Mouse (Mus musculus) heart, postnatal 25 days (tissue): ENCODE results near the gene Mindy3. TPM values are rescaled to one million over a fixed set of nuclear protein-coding genes. Genes with fewer than 3 reads are reported as not detected.
"Not testable (repeated sequence)": the region's sequence is repeated elsewhere in the genome, so short reads cannot be mapped to it uniquely, and the experiment has no call there.

Experiments used
- DNase-seq: peaks from one replicate; pipeline ENCODE4 v3.0.0; 2022; ENCODE audit warnings: low spot score
- intact Hi-C: fragments of 180-260 bp; cut with DNase I; formaldehyde crosslinking; loops from one replicate; pipeline ENCODE4 v1.15.1; 2025
- total RNA-seq, 2 experiments: library from RNA; stranded (reverse); gene quantifications; 2 replicates each; pipeline ENCODE4 v1.2.3; 2021

The Mindy3 gene
- 10 to 100 TPM; 19.0 to 19.1 TPM for total RNA-seq

DNA sequence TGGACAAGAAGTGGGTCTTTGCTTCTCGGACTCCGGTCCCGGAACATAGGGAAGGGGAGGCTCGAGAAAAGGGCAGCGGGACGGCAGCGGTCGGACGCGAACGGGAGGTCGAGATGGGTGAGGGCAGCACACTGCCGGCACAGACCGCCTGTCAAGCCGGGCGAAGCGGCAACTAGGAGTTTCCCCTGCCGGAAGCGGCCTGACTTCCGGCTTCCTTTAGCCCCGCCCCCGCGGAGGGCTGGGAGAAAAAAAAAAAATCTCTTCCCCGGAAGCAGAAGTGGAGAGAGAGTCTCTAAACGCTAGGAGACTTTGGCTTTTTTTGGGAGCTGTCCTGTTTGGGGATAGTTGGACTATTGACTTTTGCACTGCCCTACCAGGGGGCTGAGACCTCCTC is at the start of gene Mindy3:
Mindy3 (minus strand) TSS at position 209 of the 394 bp plus-strand sequence.
- peak; percentile 81 for DNase-seq
- intact Hi-C loops = no loop called here

GRCm38 (mm10) chr2:12459732-12460131 is 40.5 kb upstream of the Mindy3 start:
- no peak for DNase-seq
- intact Hi-C loops = loop anchor here (5.0 to 10.0 kb wide), 2 partner anchors 778 to 805 kb away; no protein-coding TSS in a partner anchor

- DNase-seq = no peak
- intact Hi-C loops = loop anchor here (10.0 kb wide), 1 partner anchor 815 kb away; no protein-coding TSS in a partner anchor
Observed at GRCm38 (mm10) chr2:12450108-12450507, 30.8 kb upstream of the Mindy3 start.

DNA sequence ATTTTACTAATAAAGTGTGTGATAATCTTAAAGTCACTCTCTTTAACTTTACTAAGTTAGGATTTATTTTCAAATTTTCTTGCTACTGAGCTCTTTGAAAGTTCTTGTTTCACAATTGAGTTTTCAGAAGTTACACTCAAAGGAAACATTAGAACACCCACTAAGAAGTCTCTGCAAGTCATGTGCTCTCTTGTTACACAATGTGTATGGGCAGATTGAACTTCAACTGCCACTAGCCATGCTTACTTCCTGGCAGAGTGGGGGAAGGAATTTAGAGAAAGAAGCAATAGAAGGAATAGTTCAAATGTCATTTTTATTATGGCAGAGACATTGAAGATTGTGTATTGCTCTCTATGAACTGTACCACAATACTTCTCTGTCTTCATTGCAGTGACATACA is 20.9 kb upstream of the Mindy3 start:
- no peak for DNase-seq
- intact Hi-C loops = no loop called here

DNA sequence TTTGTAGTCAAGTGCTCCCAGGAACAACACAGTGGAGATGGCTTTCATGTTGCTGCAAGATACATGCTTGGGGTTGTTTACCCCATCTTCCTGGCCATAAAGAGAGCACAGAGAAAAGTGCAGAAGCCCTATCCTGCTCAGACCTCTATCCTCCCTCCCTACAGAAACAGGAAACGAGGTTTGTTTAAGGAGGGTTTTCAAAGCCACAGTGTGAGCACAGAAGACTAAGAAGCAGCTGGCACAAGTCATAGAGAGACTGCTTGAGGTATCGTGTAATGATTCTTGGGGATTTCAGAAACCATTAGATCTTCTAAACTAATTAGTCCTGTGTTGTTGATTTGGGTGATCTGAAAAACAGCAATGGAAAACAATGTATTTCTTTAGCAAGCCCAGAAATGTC is 20.3 kb upstream of the Mindy3 start:
- intact Hi-C loops = no loop called here
- no peak for DNase-seq

GRCm38 (mm10) chr2:12438181-12438580 is 18.9 kb upstream of the Mindy3 start:
- DNase-seq = no peak
- intact Hi-C loops = no loop called here

DNA sequence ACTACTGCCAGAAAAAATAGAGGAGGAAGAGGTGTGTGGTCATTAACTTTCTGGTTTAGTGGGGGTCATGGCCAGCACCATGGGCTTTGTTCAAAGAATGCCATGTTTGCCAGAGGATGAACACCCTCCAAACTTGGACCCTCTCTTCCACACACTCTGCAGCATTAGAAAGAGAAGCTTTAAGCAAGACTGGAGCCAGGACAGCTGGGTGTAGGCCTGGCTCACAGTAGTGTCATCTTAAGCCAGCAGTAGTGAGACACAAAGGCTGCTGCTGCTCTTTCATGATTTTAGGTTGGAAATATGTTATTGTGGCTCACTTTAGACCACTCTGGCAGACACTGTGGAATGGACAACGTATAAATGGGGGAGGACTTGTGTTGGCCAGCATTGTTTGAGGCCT is 12.8 kb upstream of the Mindy3 start:
- intact Hi-C loops = no loop called here
- DNase-seq = no peak

GRCm38 (mm10) chr2:12424374-12424773 is 5.1 kb upstream of the Mindy3 start:
- intact Hi-C loops = no loop called here
- no peak for DNase-seq

DNA sequence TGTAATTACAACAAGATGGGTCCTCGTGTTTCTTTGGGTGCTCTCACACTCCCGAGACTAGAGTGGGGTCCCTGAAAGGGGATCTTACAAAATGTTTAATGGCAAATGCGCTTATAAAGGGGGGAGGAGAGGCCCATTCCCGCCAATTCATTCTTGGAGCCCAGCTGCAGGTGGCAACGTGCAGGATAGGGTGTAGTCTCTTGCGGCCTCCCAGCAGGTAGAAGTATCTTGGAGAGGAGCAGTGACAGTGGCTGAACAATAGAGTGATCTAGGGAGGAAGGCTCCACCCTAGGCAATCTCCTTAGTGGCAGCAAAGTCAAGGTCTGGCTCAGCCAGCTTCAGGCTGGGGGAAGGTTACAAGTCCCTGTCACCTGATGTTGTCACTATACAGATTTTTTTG is 4.2 kb upstream of the Mindy3 start:
- DNase-seq, intact Hi-C loops: not testable (repeated sequence)

DNA sequence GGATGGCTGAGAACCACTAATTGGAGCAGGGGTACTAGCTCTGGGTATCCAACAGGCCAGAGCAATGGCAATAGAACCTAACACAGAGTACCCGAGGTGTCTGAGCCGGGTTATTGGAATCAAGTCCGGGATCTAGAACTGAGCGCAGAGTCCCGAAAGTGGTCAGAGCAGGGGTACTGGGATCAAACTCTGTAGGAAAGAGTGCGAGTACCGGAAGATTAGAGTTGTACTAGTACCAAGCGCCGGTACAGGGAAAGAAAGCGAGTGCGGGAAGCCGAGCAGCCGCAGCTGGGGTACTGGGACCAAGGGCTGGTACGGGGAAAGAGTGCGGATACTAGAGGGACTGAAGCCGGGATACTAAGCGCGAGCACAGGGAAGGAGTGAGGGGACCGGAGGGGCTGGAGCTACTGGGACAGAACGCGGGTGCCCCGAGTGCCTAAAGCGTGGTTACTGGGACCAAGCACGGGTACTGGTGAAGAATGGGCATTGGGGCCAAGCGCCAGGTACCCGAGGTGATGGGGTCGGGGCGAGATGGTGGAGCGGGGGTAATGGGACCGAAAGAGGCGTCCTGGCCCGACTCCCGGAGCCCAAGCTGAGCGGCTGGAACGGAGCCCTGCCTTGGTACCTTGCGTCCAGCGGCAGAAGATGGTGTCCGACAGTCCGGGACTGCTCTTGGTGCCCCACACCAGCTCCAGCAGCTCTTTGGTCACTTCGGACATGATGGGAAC is 572 bp downstream of the Mindy3 start:
- intact Hi-C loops = no loop called here

DNA sequence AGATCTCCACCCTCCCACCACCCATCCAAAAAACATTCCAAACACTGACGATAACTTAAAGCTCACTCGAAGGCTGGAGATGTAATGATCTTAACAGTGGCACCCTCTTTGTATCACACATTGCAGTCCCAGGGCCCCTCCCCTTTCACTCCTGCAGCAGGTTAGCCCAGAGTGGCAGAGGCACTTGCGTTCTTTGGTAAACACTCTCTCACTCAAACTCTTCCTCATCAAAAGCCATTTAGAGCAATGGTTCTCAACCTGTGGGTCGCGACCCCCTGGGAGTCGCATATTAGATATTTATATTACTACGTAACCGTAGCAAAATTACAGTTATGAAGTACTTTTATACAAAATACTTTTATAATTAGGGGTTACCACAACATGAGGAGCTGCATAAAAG is 1.1 kb downstream of the Mindy3 start:
- intact Hi-C loops = no loop called here
- no peak for DNase-seq

More for the DNA sequence above, 572 bp downstream of the Mindy3 start:
- no peak for DNase-seq

- no peak for DNase-seq
- intact Hi-C loops = no loop called here
Observed at GRCm38 (mm10) chr2:12412309-12412708, 7.0 kb downstream of the Mindy3 start.

DNA sequence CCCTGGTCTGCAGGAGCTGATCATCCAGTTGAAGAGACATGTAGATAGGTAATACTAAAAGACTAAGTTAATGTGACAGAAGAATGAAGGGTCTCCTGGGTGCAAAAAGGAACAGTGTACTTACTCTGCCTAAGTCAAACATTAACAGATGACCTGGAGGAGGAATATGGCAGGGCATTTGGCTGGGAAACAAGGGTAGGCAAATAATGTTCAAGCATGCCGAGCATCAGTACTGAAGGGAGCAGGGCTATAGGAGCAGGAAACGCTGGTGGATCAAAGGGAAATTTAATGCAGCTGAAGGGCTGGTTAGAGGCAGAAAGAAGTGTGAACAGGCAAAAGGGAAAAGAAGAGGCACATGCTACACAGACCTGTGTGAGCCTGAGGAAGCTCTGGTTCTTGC is 8.1 kb downstream of the Mindy3 start:
- intact Hi-C loops = no loop called here
- DNase-seq = no peak

GRCm38 (mm10) chr2:12406737-12407136 is 12.5 kb downstream of the Mindy3 start:
- no peak for DNase-seq
- intact Hi-C loops = no loop called here

- DNase-seq = no peak
- intact Hi-C loops = no loop called here
Observed at GRCm38 (mm10) chr2:12402469-12402868, 16.8 kb downstream of the Mindy3 start.

GRCm38 (mm10) chr2:12401137-12401536 is 18.1 kb downstream of the Mindy3 start:
- DNase-seq = no peak
- intact Hi-C loops = no loop called here

- intact Hi-C loops = loop anchor here (1.0 to 5.0 kb wide), 4 partner anchors 87 to 387 kb away; partner anchors contain the start of gene Itga8
- DNase-seq = no peak
Observed at GRCm38 (mm10) chr2:12389028-12389427, 30.2 kb downstream of the Mindy3 start.

- DNase-seq = no peak
- intact Hi-C loops = loop anchor here (2.0 to 5.0 kb wide), 3 partner anchors 86 to 341 kb away; partner anchors contain the start of gene Itga8
Observed at GRCm38 (mm10) chr2:12388569-12388968, 30.7 kb downstream of the Mindy3 start.

DNA sequence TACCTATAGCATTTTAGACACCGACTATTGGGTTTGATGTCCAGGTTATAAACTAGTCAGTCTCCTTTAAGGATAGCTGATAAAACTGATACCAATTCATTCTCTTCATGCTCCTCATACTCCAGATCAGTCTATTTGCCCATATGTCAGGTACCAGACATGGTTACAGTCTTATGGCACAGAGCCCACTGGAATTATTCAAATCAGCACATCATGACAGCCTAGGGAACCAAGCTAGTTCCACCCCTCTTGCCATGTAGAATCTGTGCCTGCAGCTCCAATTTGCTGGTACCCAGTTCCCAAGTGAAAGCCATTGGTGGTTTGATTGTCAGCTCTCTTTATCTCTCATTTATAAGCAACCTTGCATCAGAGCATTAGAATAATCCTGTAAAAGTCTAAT is 34.9 kb downstream of the Mindy3 start:
- intact Hi-C loops = no loop called here
- no peak for DNase-seq

DNA sequence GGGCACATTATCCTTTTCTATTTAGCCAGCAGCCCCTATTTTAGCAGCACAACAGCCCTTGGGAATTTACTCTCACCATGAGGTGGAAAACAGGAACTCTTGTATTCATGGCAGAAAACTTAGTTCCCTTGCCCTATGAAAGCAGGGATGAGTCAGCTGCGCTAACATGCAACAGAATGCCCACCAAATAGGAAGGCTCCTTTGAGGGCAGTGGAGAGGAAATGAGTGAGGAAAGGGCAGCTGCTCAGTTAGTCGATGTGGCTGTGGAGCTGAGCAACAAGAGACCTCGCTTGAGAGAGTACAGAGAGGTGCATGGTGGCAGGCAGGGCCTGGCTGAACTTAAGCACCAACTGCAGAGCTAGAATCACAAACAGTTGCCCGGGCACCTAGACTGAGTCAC is 36.6 kb downstream of the Mindy3 start:
- intact Hi-C loops = no loop called here
- no peak for DNase-seq

- intact Hi-C loops = no loop called here
- no peak for DNase-seq
Observed at GRCm38 (mm10) chr2:12380233-12380632, 39.0 kb downstream of the Mindy3 start.

GRCm38 (mm10) chr2:12378591-12378990 is 40.7 kb downstream of the Mindy3 start:
- intact Hi-C loops = no loop called here
- no peak for DNase-seq
